Mouse (Mus musculus) right cerebral cortex, postnatal 4 days (tissue): Measurements from ENCODE around the gene Olfr1167.
"Not testable (repeated sequence)": the region's sequence is repeated elsewhere in the genome, so short reads cannot be mapped to it uniquely, and the experiment has no call there.

ENCODE experiments used
- DNase-seq: peaks from one replicate; pipeline ENCODE4 v3.0.0-alpha.2; 2022

Gene Olfr1167

GRCm38 (mm10) chr2:88155093-88155492 is at the start of gene Olfr1167:
Gene Olfr1167, minus strand, starts transcription at chr2:88155193.
- DNase-seq = not testable (repeated sequence)

- no peak for DNase-seq
These were observed 26.6 kb upstream of the Olfr1167 start, which contains the start of gene Olfr1168 for GRCm38 (mm10) chr2:88181580-88181979. Gene Olfr1168, plus strand, starts transcription at chr2:88181880.

GRCm38 (mm10) chr2:88128172-88128571 is 26.8 kb downstream of the Olfr1167 start, which contains the start of gene Olfr1166:
Gene Olfr1166, minus strand, starts transcription at chr2:88128272.
- no peak for DNase-seq
